In genomic region chr4:79694787-79695763, GRCm38 (mm10) we compare ENCODE assay signal across 18 mouse cellular contexts.
DNase-seq lines count a peak whose midpoint lies in the region; ATAC-seq and TF ChIP-seq lines count a peak whose summit lies in the region.
"Had no signal": no experiment of that assay in that cellular context is flagged by ENCODE, and none has a peak within 500 bp of the region (broad histone marks: within the 10 kb centered on the region; RNA-seq: fewer than 3 reads in every experiment).

No protein-coding gene starts in this region.

- no peak overlapping the region for H3K27ac ChIP-seq in hindbrain, embryonic 11.5 days (ENCODE audit: low read depth, low read length)
- no peak overlapping the region for H3K27ac ChIP-seq in hindbrain, embryonic 10.5 days
- H3K27ac ChIP-seq in embryonic facial prominence, embryonic 14.5 days (replicated peaks; ENCODE audit: low read depth, low read length): no peak overlapping the region
- H3K27ac ChIP-seq in hindbrain, embryonic 12.5 days: no peak overlapping the region
- H3K27ac ChIP-seq in midbrain, postnatal 0 days (ENCODE audit: low read depth, low read length): no peak overlapping the region
- H3K27ac ChIP-seq: kidney, embryonic 15.5 days; limb, embryonic 15.5 days; midbrain, embryonic 12.5 days had no signal

- peak; percentile 27; the same call in 1 of the 2 replicates for ATAC-seq in hindbrain, embryonic 11.5 days (ENCODE audit: low FRiP score)
- ATAC-seq in embryonic facial prominence, embryonic 14.5 days (ENCODE audit: low read depth): no peak
- peak; percentile 54 for ATAC-seq in hindbrain, embryonic 12.5 days (ENCODE audit: low FRiP score)
- no peak for ATAC-seq in midbrain, postnatal 0 days (ENCODE audit: low FRiP score)
- ATAC-seq: intestine, embryonic 16.5 days; liver, postnatal 0 days had no signal

- H3K9me3 ChIP-seq in hindbrain, embryonic 11.5 days (ENCODE audit: control insufficient read depth, low read length): no peaks in the 10 kb centered on the region
- H3K9me3 ChIP-seq in hindbrain, embryonic 10.5 days: no peaks in the 10 kb centered on the region
- H3K9me3 ChIP-seq in embryonic facial prominence, embryonic 14.5 days (ENCODE audit: control insufficient read depth, low read length): no peaks in the 10 kb centered on the region
- no peaks in the 10 kb centered on the region for H3K9me3 ChIP-seq in hindbrain, embryonic 12.5 days (replicated peaks)
- H3K9me3 ChIP-seq in midbrain, postnatal 0 days (ENCODE audit: low read length): no peaks in the 10 kb centered on the region
- H3K9me3 ChIP-seq: kidney, embryonic 15.5 days; limb, embryonic 15.5 days; midbrain, embryonic 12.5 days had no signal

- 81% methylated on average over 11 of the region's 11 CpGs for WGBS in hindbrain, embryonic 11.5 days
- WGBS in hindbrain, embryonic 10.5 days: 83% methylated on average over 11 of the region's 11 CpGs
- WGBS in embryonic facial prominence, embryonic 14.5 days: 61% methylated on average over 11 of the region's 11 CpGs
- 66% methylated on average over 11 of the region's 11 CpGs for WGBS in hindbrain, embryonic 12.5 days
- 52% methylated on average over 11 of the region's 11 CpGs for WGBS in midbrain, postnatal 0 days

- intact Hi-C loops in heart, postnatal 10 days (cut with DNase I): no loop called here

- no peak overlapping the region for H3K9ac ChIP-seq in hindbrain, embryonic 11.5 days (ENCODE audit: low read depth, low read length)
- no peak overlapping the region for H3K9ac ChIP-seq in embryonic facial prominence, embryonic 14.5 days (ENCODE audit: low read depth, low read length)
- no peak overlapping the region for H3K9ac ChIP-seq in hindbrain, embryonic 12.5 days
- no peak overlapping the region for H3K9ac ChIP-seq in midbrain, postnatal 0 days (replicated peaks; ENCODE audit: low read length, poor library complexity, severe bottlenecking)
- H3K9ac ChIP-seq: kidney, embryonic 15.5 days; limb, embryonic 15.5 days; liver, postnatal 0 days; midbrain, embryonic 12.5 days had no signal

- no peaks in the 10 kb centered on the region for H3K27me3 ChIP-seq in hindbrain, embryonic 11.5 days (ENCODE audit: control insufficient read depth, insufficient read depth, low read length)
- H3K27me3 ChIP-seq in hindbrain, embryonic 10.5 days (ENCODE audit: insufficient read depth, poor library complexity, severe bottlenecking): no peaks in the 10 kb centered on the region
- H3K27me3 ChIP-seq in embryonic facial prominence, embryonic 14.5 days (replicated peaks; ENCODE audit: control insufficient read depth, insufficient read depth, low read length): no peaks in the 10 kb centered on the region
- H3K27me3 ChIP-seq in hindbrain, embryonic 12.5 days: no peaks in the 10 kb centered on the region
- no peaks in the 10 kb centered on the region for H3K27me3 ChIP-seq in midbrain, postnatal 0 days (ENCODE audit: insufficient read depth, low read length)
- H3K27me3 ChIP-seq: kidney, embryonic 15.5 days; limb, embryonic 15.5 days; midbrain, embryonic 12.5 days had no signal

- H3K36me3 ChIP-seq in hindbrain, embryonic 11.5 days (ENCODE audit: control insufficient read depth, insufficient read depth, low read length): no peaks in the 10 kb centered on the region
- H3K36me3 ChIP-seq in hindbrain, embryonic 10.5 days: no peaks in the 10 kb centered on the region
- no peaks in the 10 kb centered on the region for H3K36me3 ChIP-seq in embryonic facial prominence, embryonic 14.5 days (ENCODE audit: control insufficient read depth, insufficient read depth, low read length)
- H3K36me3 ChIP-seq in hindbrain, embryonic 12.5 days: no peaks in the 10 kb centered on the region
- H3K36me3 ChIP-seq in midbrain, postnatal 0 days (ENCODE audit: insufficient read depth, low read length): no peaks in the 10 kb centered on the region
- H3K36me3 ChIP-seq: kidney, embryonic 15.5 days; limb, embryonic 15.5 days; midbrain, embryonic 12.5 days had no signal

- no peak for DNase-seq in hindbrain, embryonic 11.5 days (ENCODE audit: low spot score)
- DNase-seq in hindbrain, embryonic 10.5 days (ENCODE audit: low spot score): no peak
- DNase-seq in embryonic facial prominence, embryonic 14.5 days (ENCODE audit: low spot score): peak; percentile 2
- DNase-seq in midbrain, postnatal 0 days (ENCODE audit: low spot score): peak; percentile 31
- no peak for DNase-seq in heart, postnatal 10 days
- DNase-seq in spleen, postnatal 36 days (ENCODE audit: low spot score in 2 of 2): no peak
- DNase-seq: adrenal gland, postnatal 14 days; cerebellum, adult 9-10 months; heart, postnatal 36 days; liver, postnatal 0 days; lung, postnatal 4 days; thymus, adult 18-20 months had no signal

- no peak overlapping the region for H3K4me2 ChIP-seq in hindbrain, embryonic 11.5 days (replicated peaks; ENCODE audit: low read depth, low read length)
- no peak overlapping the region for H3K4me2 ChIP-seq in embryonic facial prominence, embryonic 14.5 days (ENCODE audit: low read depth, low read length)
- no peak overlapping the region for H3K4me2 ChIP-seq in hindbrain, embryonic 12.5 days (replicated peaks)
- no peak overlapping the region for H3K4me2 ChIP-seq in midbrain, postnatal 0 days (ENCODE audit: low read depth, low read length, poor library complexity, severe bottlenecking)
- H3K4me2 ChIP-seq: heart, embryonic 11.5 days; kidney, embryonic 15.5 days; limb, embryonic 15.5 days; midbrain, embryonic 12.5 days had no signal

- no peak overlapping the region for H3K4me3 ChIP-seq in hindbrain, embryonic 11.5 days (ENCODE audit: low read depth, low read length)
- H3K4me3 ChIP-seq in hindbrain, embryonic 10.5 days: no peak overlapping the region
- no peak overlapping the region for H3K4me3 ChIP-seq in embryonic facial prominence, embryonic 14.5 days (ENCODE audit: low read depth, low read length)
- no peak overlapping the region for H3K4me3 ChIP-seq in hindbrain, embryonic 12.5 days
- no peak overlapping the region for H3K4me3 ChIP-seq in midbrain, postnatal 0 days (ENCODE audit: low read depth, low read length)
- H3K4me3 ChIP-seq: kidney, embryonic 15.5 days; limb, embryonic 15.5 days; midbrain, embryonic 12.5 days had no signal

- no peak for TF ChIP-seq CTCF in midbrain, postnatal 0 days (IDR thresholded peaks at IDR 0.05)

- no peaks in the 10 kb centered on the region for H3K4me1 ChIP-seq in hindbrain, embryonic 11.5 days (replicated peaks; ENCODE audit: control insufficient read depth, insufficient read depth, low read length)
- no peaks in the 10 kb centered on the region for H3K4me1 ChIP-seq in hindbrain, embryonic 10.5 days (replicated peaks)
- H3K4me1 ChIP-seq in embryonic facial prominence, embryonic 14.5 days (ENCODE audit: control insufficient read depth, insufficient read depth, low read length): no peaks in the 10 kb centered on the region
- no peaks in the 10 kb centered on the region for H3K4me1 ChIP-seq in hindbrain, embryonic 12.5 days
- no peaks in the 10 kb centered on the region for H3K4me1 ChIP-seq in midbrain, postnatal 0 days (ENCODE audit: insufficient read depth, low read length)
- H3K4me1 ChIP-seq: kidney, embryonic 15.5 days; limb, embryonic 15.5 days; midbrain, embryonic 12.5 days had no signal

Comparison
In these comparisons a context has a peak if more than half of its experiments do, and no peak if none do; other contexts are left out.
1. ATAC-seq: peak in hindbrain, embryonic 11.5 days (single experiment) and hindbrain, embryonic 12.5 days (single experiment); none in embryonic facial prominence, embryonic 14.5 days (single experiment) and midbrain, postnatal 0 days (single experiment).
2. DNase-seq: peak in embryonic facial prominence, embryonic 14.5 days (single experiment) and midbrain, postnatal 0 days (single experiment); none in hindbrain, embryonic 11.5 days (single experiment), hindbrain, embryonic 10.5 days (single experiment), heart, postnatal 10 days (0 of 2) and spleen, postnatal 36 days (0 of 2).